Mouse (Mus musculus) cerebellum, adult 2 months (tissue): Measurements from ENCODE around the gene Ell2.

ENCODE experiments used
- CTCF ChIP-seq: fragments of 200-500 bp; IDR thresholded peaks from 2 replicates; pipeline ENCODE4 v1.5.1; 2011; ENCODE audit warnings: low read depth, mild to moderate bottlenecking, control low read depth, low read length, moderate library complexity, borderline replicate concordance; ENCODE audit not compliant: insufficient read depth
- POLR2A ChIP-seq: fragments of 200-500 bp; IDR thresholded peaks from 2 replicates; pipeline ENCODE4 v1.6.1; 2011; ENCODE audit warnings: low read length, control low read depth, borderline replicate concordance; ENCODE audit not compliant: insufficient read depth

GRCm38 (mm10) chr13:75797369-75798141 lies 91.0 kb downstream of the Ell2 start:
- TF ChIP-seq POLR2A = no peak
- peak; percentile 100 for TF ChIP-seq CTCF
